Mouse (Mus musculus) ES-Bruce4 (cell line): Measurements from ENCODE around the gene Wif1. TPM values are rescaled to one million over a fixed set of nuclear protein-coding genes. Genes with fewer than 3 reads are reported as not detected.

Source experiments
- H3K27ac ChIP-seq: 2 replicates; pipeline ENCODE4 v1.5.1; 2012; ENCODE audit warnings: low read length, inconsistent platforms; ENCODE audit not compliant: insufficient read depth
- H3K27me3 ChIP-seq: 2 replicates; pipeline ENCODE4 v1.6.1; 2012; ENCODE audit warnings: mild to moderate bottlenecking, low read length, inconsistent platforms; ENCODE audit not compliant: control insufficient read depth, poor library complexity, insufficient read depth, severe bottlenecking
- H3K36me3 ChIP-seq: 2 replicates; pipeline ENCODE4 v1.6.1; 2012; ENCODE audit warnings: inconsistent platforms, mild to moderate bottlenecking, low read length, moderate library complexity; ENCODE audit not compliant: control insufficient read depth, poor library complexity, insufficient read depth, severe bottlenecking
- H3K4me1 ChIP-seq: one replicate; pipeline ENCODE4 v1.8.1; 2011; ENCODE audit warnings: low read length; ENCODE audit not compliant: control insufficient read depth, insufficient read depth
- H3K4me3 ChIP-seq: 2 replicates; pipeline ENCODE4 v1.5.1; 2011; ENCODE audit warnings: low read depth, mild to moderate bottlenecking, low read length
- H3K9ac ChIP-seq: 2 replicates; pipeline ENCODE4 v1.6.1; 2012; ENCODE audit warnings: low read depth, mild to moderate bottlenecking, inconsistent platforms; ENCODE audit not compliant: poor library complexity, severe bottlenecking
- H3K9me3 ChIP-seq: replicated peaks from 2 replicates; pipeline ENCODE4 v1.6.1; 2012; ENCODE audit warnings: mild to moderate bottlenecking, low read length, inconsistent platforms; ENCODE audit not compliant: control insufficient read depth, poor library complexity, insufficient read depth, severe bottlenecking
- CTCF ChIP-seq: IDR thresholded peaks from one replicate; pipeline ENCODE4 v1.8.1; 2011; ENCODE audit warnings: low read depth, low read length
- EP300 ChIP-seq: IDR thresholded peaks from 2 replicates; pipeline ENCODE4 v1.6.1; 2011; ENCODE audit warnings: low read depth, low read length; ENCODE audit not compliant: insufficient read depth
- POLR2A ChIP-seq: IDR thresholded peaks from one replicate; pipeline ENCODE4 v1.8.1; 2011; ENCODE audit warnings: low read length; ENCODE audit not compliant: insufficient read depth
- polyA plus RNA-seq: library from polyadenylated mRNA; stranded (reverse); fragments of >200 nt; gene quantifications from 2 replicates; pipeline ENCODE4 v1.2.4, GENCODE M21; 2011; ENCODE audit warnings: low read depth; ENCODE audit not compliant: missing spikeins, insufficient read depth, insufficient read length

Gene Wif1
- polyA plus RNA-seq, 1 experiment, result not detected

- no peaks in the 10 kb centered on the region for H3K9me3 ChIP-seq
- no peak overlapping the region for H3K4me3 ChIP-seq
- H3K4me1 ChIP-seq, result no peaks in the 10 kb centered on the region
- no peak overlapping the region for H3K27ac ChIP-seq
- no peak overlapping the region for H3K9ac ChIP-seq
- H3K27me3 ChIP-seq, result no peaks in the 10 kb centered on the region
- TF ChIP-seq CTCF, result no peak
- TF ChIP-seq EP300, result no peak
- TF ChIP-seq POLR2A, result no peak
- no peaks in the 10 kb centered on the region for H3K36me3 ChIP-seq
Observed at GRCm38 (mm10) chr10:121083512-121083911, 49.8 kb downstream of the Wif1 start.

GRCm38 (mm10) chr10:121088679-121089078 lies 54.9 kb downstream of the Wif1 start:
- no peaks in the 10 kb centered on the region for H3K27me3 ChIP-seq
- no peaks in the 10 kb centered on the region for H3K4me1 ChIP-seq
- no peak overlapping the region for H3K9ac ChIP-seq
- no peak overlapping the region for H3K4me3 ChIP-seq
- H3K27ac ChIP-seq, result no peak overlapping the region
- TF ChIP-seq POLR2A (no peak), EP300 (no peak), CTCF (no peak)
- no peaks in the 10 kb centered on the region for H3K9me3 ChIP-seq
- H3K36me3 ChIP-seq, result no peaks in the 10 kb centered on the region

DNA sequence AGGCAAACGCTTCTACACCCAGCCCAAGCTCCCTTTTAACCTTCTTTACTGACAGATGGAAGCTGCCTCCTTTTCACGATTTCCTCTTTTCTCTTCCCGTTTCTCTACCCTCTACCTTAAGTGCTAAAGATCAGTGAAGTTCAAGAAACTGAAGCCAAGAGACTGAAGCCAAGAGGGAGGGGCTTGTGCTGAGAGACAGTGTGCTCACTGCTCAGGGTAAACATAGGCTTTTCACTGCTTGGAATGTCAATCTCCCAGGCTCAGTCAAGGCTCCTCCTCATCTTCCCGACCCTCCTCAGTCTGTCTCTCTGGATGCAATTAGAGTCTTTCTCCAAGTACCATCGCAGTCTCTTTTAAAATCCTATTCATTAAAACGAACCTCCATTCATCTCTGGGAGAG lies 55.6 kb downstream of the Wif1 start:
- TF ChIP-seq CTCF (no peak), EP300 (no peak), POLR2A (no peak)
- H3K36me3 ChIP-seq, result no peaks in the 10 kb centered on the region
- no peak overlapping the region for H3K9ac ChIP-seq
- no peaks in the 10 kb centered on the region for H3K4me1 ChIP-seq
- H3K27me3 ChIP-seq, result no peaks in the 10 kb centered on the region
- H3K4me3 ChIP-seq, result no peak overlapping the region
- H3K27ac ChIP-seq, result 0 out of 2 replicates have a peak overlapping the region, but pooled peaks have one; percentile 56
- no peaks in the 10 kb centered on the region; the same call in 1 of the 2 replicates for H3K9me3 ChIP-seq

GRCm38 (mm10) chr10:121090006-121090405 lies 56.2 kb downstream of the Wif1 start:
- no peak for TF ChIP-seq CTCF
- no peak for TF ChIP-seq EP300
- TF ChIP-seq POLR2A, result no peak
- H3K27me3 ChIP-seq, result no peaks in the 10 kb centered on the region
- H3K4me3 ChIP-seq, result no peak overlapping the region

GRCm38 (mm10) chr10:121095948-121096347 lies 62.2 kb downstream of the Wif1 start:
- Histone ChIP-seq H3K4me1 (no peaks in the 10 kb centered on the region), H3K36me3 (no peaks in the 10 kb centered on the region), H3K9ac (no peak overlapping the region), H3K27me3 (no peaks in the 10 kb centered on the region), H3K9me3 (no peaks in the 10 kb centered on the region; the same call in 1 of the 2 replicates), H3K27ac (no peak overlapping the region), H3K4me3 (no peak overlapping the region)
- no peak for TF ChIP-seq POLR2A
- TF ChIP-seq EP300, result no peak

More at GRCm38 (mm10) chr10:121090006-121090405, 56.2 kb downstream of the Wif1 start:
- Histone ChIP-seq H3K36me3 (no peaks in the 10 kb centered on the region), H3K9ac (no peak overlapping the region), H3K27ac (no peak overlapping the region), H3K9me3 (no peaks in the 10 kb centered on the region; the same call in 1 of the 2 replicates), H3K4me1 (no peaks in the 10 kb centered on the region)

- Histone ChIP-seq H3K4me1 (no peaks in the 10 kb centered on the region), H3K27ac (no peak overlapping the region), H3K36me3 (no peaks in the 10 kb centered on the region), H3K9ac (no peak overlapping the region), H3K27me3 (no peaks in the 10 kb centered on the region), H3K9me3 (no peaks in the 10 kb centered on the region; the same call in 1 of the 2 replicates), H3K4me3 (no peak overlapping the region)
- no peak for TF ChIP-seq POLR2A
- TF ChIP-seq EP300, result no peak
- TF ChIP-seq CTCF, result no peak
Observed at GRCm38 (mm10) chr10:121098263-121098662, 64.5 kb downstream of the Wif1 start.

DNA sequence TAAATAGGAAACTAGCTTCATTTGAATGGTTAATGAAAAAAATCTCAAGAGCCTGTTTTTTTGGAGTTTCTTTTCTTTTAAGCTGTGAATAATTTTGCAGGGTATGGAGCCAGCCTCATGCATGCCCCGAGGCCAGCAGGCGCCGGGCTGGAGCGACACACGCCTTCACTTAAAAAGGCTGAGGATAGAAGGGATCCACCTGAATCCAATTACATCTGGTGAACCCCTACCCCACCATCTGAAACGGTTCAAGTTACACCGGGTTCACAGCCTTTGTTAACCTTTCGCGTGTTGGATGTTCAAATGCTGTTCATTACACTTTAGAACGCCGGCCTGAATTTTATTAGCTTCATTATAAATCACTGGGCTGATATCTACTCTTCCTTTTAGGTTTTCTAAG lies 65.9 kb downstream of the Wif1 start:
- Histone ChIP-seq H3K4me1 (no peaks in the 10 kb centered on the region), H3K9ac (no peak overlapping the region), H3K9me3 (no peaks in the 10 kb centered on the region; the same call in none of the 2 replicates), H3K27me3 (no peaks in the 10 kb centered on the region), H3K36me3 (no peaks in the 10 kb centered on the region), H3K27ac (no peak overlapping the region), H3K4me3 (no peak overlapping the region)
- TF ChIP-seq POLR2A (no peak), CTCF (no peak), EP300 (no peak)
